Mouse (Mus musculus) ES-CJ7 (cell line): Measurements from ENCODE around the gene Olfr1272.
"Not testable (repeated sequence)": the region's sequence is repeated elsewhere in the genome, so short reads cannot be mapped to it uniquely, and the experiment has no call there.

Experiments
- DNase-seq: peaks from one replicate; pipeline ENCODE4 v3.0.0; 2011; ENCODE audit warnings: low read depth, low spot score

The Olfr1272 gene

GRCm38 (mm10) chr2:90292741-90293140 is at the start of gene Olfr1272:
Olfr1272 (minus strand) TSS chr2:90292841.
- DNase-seq = no peak

- DNase-seq = not testable (repeated sequence)
These were observed 29.3 kb upstream of the Olfr1272 start, which contains the start of gene Gm13769 for GRCm38 (mm10) chr2:90321900-90322299. Gm13769 (plus strand) TSS chr2:90322200.

GRCm38 (mm10) chr2:90270932-90271331 is 21.7 kb downstream of the Olfr1272 start, which contains the start of gene Olfr1271:
Olfr1271 (minus strand) TSS chr2:90271032.
- no peak for DNase-seq

GRCm38 (mm10) chr2:90257492-90257891 is 35.1 kb downstream of the Olfr1272 start, which contains the start of gene Olfr142:
Olfr142 (minus strand) TSS chr2:90257592.
- no peak for DNase-seq
